Mouse (Mus musculus): Measurements from ENCODE around the gene Cdk14. TPM values are rescaled to one million over a fixed set of nuclear protein-coding genes. Genes with fewer than 3 reads are reported as not detected.

The Cdk14 gene
- polyA plus RNA-seq, 1 experiment, result 6.9 TPM

Other genes starting within 250 kb of the Cdk14 start
- gene 1700015F17Rik, start 58.8 kb upstream of the Cdk14 start, polyA plus RNA-seq (2012; rRNA removed), result 0.10 TPM in 1 of 2 replicates, not detected in the other
- gene Cldn12, start 94.6 kb upstream of the Cdk14 start, polyA plus RNA-seq (2012; rRNA removed), result 23.4 and 24.7 TPM in 2 replicates
- gene Gtpbp10, start 139.2 kb upstream of the Cdk14 start, polyA plus RNA-seq (2012; rRNA removed), result 14.3 and 15.6 TPM in 2 replicates
- 2.7 and 5.3 TPM in 2 replicates for gene Gm8773, start 153.5 kb upstream of the Cdk14 start, polyA plus RNA-seq (2012; rRNA removed)
- 3.1 and 3.2 TPM in 2 replicates for gene Cfap69, start 243.9 kb upstream of the Cdk14 start, polyA plus RNA-seq (2012; rRNA removed)

All from urinary bladder, adult 2 months (tissue).